Mouse (Mus musculus): ENCODE results near the gene Slc17a2.

GRCm38 (mm10) chr13:23772561-23773313 lies 34.1 kb upstream of the Slc17a2 start:
- TF ChIP-seq CTCF (IDR thresholded peaks at IDR 0.05): no peak
- no peak for TF ChIP-seq EP300 (IDR thresholded peaks at IDR 0.05)
